Mouse (Mus musculus): ENCODE results near the gene Paxbp1. TPM values are rescaled to one million over a fixed set of nuclear protein-coding genes. Genes with fewer than 3 reads are reported as not detected.

Gene Paxbp1
- total RNA-seq, 2 experiments from 2014 or later = 77.0 to 95.7 TPM

GRCm38 (mm10) chr16:91001098-91001497 lies 43.2 kb downstream of the Paxbp1 start:
- peak; percentile 77 for ATAC-seq (replicated peaks; ENCODE audit: poor library complexity)

- no peak for ATAC-seq (replicated peaks; ENCODE audit: poor library complexity)
Observed at GRCm38 (mm10) chr16:90999827-91000226, 44.5 kb downstream of the Paxbp1 start.

- no peak for ATAC-seq (replicated peaks; ENCODE audit: poor library complexity)
Observed at GRCm38 (mm10) chr16:90997822-90998221, 46.5 kb downstream of the Paxbp1 start.

GRCm38 (mm10) chr16:90996327-90997243 lies 47.8 kb downstream of the Paxbp1 start:
- no peak for ATAC-seq (replicated peaks; ENCODE audit: poor library complexity)

- ATAC-seq (replicated peaks; ENCODE audit: poor library complexity) = peak; percentile 70
Observed at GRCm38 (mm10) chr16:90995498-90995897, 48.8 kb downstream of the Paxbp1 start.

GRCm38 (mm10) chr16:90995023-90995422 lies 49.3 kb downstream of the Paxbp1 start:
- ATAC-seq (replicated peaks; ENCODE audit: poor library complexity) = peak; percentile 72

- peak; percentile 30; the same call in 1 of the 2 replicates for ATAC-seq (replicated peaks; ENCODE audit: poor library complexity)
Observed at GRCm38 (mm10) chr16:90989162-90989561, 55.2 kb downstream of the Paxbp1 start.

GRCm38 (mm10) chr16:90988665-90989064 lies 55.7 kb downstream of the Paxbp1 start:
- peak; percentile 98 for ATAC-seq (replicated peaks; ENCODE audit: poor library complexity)

GRCm38 (mm10) chr16:90988039-90988438 lies 56.3 kb downstream of the Paxbp1 start:
- no peak for ATAC-seq (replicated peaks; ENCODE audit: poor library complexity)

- ATAC-seq (replicated peaks; ENCODE audit: poor library complexity) = no peak
Observed at GRCm38 (mm10) chr16:90971004-90971403, 73.3 kb downstream of the Paxbp1 start.

- peak; percentile 65 for ATAC-seq (replicated peaks; ENCODE audit: poor library complexity)
Observed at GRCm38 (mm10) chr16:90966241-90966640, 78.1 kb downstream of the Paxbp1 start.

GRCm38 (mm10) chr16:90964302-90964701 lies 80.0 kb downstream of the Paxbp1 start:
- ATAC-seq (replicated peaks; ENCODE audit: poor library complexity) = peak; percentile 93

Other genes starting within 250 kb of the Paxbp1 start
- 8.1 and 8.9 TPM in 2 replicates for gene Urb1, start 234.1 kb downstream of the Paxbp1 start, total RNA-seq (2015)
- gene Urb1, start 234.1 kb downstream of the Paxbp1 start, total RNA-seq (2017) = 7.7 and 9.1 TPM in 2 replicates
- gene Eva1c, start 217.8 kb downstream of the Paxbp1 start, total RNA-seq (2015) = not detected in 2 replicates
- not detected in 2 replicates for gene Eva1c, start 217.8 kb downstream of the Paxbp1 start, total RNA-seq (2017)
- gene Cfap298, start 109.4 kb downstream of the Paxbp1 start, total RNA-seq (2015) = 40.2 and 45.4 TPM in 2 replicates
- gene Cfap298, start 109.4 kb downstream of the Paxbp1 start, total RNA-seq (2017) = 70.1 and 77.7 TPM in 2 replicates
- 38.8 and 46.3 TPM in 2 replicates for gene Synj1, start 33.2 kb downstream of the Paxbp1 start, total RNA-seq (2015)
- 16.2 and 19.1 TPM in 2 replicates for gene Synj1, start 33.2 kb downstream of the Paxbp1 start, total RNA-seq (2017)
- not detected in 2 replicates for gene 4932438H23Rik, start 50.6 kb upstream of the Paxbp1 start, total RNA-seq (2015)
- not detected in 2 replicates for gene 4932438H23Rik, start 50.6 kb upstream of the Paxbp1 start, total RNA-seq (2017)
- gene Olig2, start 180.9 kb upstream of the Paxbp1 start, total RNA-seq (2015) = not detected in 2 replicates
- not detected in 2 replicates for gene Olig2, start 180.9 kb upstream of the Paxbp1 start, total RNA-seq (2017)
- gene Olig1, start 225.2 kb upstream of the Paxbp1 start, total RNA-seq (2015) = not detected in 2 replicates
- not detected in 2 replicates for gene Olig1, start 225.2 kb upstream of the Paxbp1 start, total RNA-seq (2017)